Mouse (Mus musculus): ENCODE data around the gene Epha6. TPM values are rescaled to one million over a fixed set of nuclear protein-coding genes. Genes with fewer than 3 reads are reported as not detected.

The Epha6 gene
- 100 to 1,000 TPM; 209 to 210 TPM for total RNA-seq (2021)

DNA sequence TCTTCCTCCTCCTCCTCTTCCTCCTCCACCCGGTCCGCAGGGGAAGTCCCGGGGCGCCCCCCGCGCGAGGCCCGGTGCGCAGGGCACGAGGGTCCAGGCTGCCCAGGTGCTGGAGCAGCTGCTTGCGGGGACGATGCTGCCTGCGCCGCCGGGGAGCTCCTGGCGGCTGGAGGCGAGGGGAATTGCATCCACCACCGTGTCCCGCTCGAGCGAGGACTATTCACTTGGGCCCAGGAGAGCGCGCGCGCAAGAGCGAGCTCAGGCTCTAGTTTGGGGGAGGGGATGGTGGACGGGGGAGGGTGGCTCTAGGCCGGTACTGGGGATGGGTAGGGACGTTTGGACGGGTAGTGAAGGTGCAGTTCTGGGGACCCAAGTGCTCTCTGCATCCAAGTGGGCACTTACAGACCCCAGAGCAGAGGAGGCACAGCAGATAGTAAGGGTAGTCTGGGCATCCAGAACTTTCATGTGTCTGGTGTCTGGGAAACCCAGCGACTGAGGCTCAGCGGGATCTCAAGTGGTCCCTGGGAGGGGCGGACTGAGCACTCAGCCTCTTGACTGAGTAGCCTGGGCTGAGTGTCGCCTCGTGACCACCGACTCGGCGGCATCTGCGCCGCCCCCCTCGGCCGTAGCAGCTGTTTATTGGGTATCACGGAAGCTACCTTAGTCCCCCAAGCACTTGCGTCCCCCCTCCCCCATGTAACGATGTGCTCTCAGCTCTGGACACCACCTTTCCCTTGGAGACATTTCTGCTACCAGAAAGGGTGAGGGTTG, at the start of gene Epha6:
Gene Epha6, minus strand, starts transcription at position 471 of the 771 bp plus-strand sequence.
- DNase-seq, result peak; percentile 62 to 64

DNA sequence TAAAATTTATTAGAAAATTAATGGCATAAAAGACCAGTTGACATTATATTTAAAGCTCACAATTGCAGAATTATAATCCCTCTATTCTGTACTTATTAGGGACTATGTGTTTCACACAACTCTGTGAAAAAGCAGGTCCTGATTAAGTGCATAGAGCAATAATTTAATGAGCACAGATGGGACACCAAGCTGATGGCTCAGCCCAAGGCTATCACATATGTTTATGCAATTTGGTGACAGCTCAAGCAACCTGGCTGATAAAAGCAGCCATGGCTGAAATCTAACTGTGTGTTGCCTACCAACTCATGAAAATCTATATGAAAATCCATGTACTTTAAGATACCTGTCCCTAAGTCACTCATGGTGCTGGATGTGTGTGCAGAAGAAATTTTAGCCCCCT, 46.4 kb upstream of the Epha6 start:
- DNase-seq, result peak in 1 of 2 experiments; percentile 3

DNA sequence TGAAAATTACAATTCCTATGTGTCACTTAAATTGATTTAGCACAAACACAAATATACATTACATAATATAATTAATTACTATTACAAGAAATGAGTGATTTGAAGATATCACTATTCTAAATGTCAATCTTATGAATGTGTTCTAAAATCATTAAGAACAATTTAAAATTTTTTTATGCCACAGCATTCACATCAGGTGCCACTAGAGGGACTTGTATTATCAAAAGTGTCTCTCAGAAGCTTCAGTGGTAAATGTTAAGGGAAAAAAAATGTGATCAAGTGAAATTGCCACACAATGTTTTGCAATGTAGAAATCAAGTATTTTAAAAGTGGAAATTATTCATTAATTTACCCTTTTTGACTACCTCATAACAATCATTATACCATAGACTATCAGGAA, 22.8 kb upstream of the Epha6 start:
- no peak for DNase-seq

DNA sequence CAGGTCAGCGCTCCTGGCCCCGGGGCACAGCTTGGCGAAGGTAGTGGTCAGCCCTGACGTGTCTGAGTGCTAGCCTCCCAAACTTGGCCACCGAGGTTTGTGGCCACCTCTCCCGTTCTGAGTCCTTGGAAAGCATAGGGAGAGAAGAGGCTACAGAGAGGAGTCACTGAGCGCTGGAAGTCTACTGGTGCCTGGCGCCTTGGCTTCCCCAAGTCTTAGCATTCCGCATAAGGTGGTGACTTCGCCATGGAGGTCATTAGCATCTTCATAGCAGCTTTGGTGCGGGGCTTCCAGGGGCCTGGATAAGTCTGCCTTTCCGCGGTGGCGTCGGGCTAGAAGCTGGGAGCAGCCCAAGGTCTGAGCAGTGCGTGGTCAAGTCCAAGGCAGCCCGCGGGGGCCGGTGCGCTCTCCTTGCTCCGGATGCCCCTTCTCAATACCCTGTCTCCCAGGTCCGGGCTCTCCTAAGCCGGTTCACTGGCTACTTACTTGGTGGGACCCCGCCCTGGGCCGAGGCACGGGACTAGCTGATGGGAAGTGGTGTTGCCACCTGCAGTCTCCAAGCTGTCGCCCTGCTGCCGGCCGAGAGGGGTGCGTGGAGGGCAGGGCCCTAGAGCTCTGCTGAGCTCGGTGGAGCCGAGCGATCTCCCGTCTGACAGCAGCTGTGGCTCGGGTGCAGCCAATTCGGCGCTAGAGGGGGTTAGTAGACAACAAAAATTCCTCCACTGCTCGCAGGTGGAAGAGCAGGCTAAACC, 677 bp upstream of the Epha6 start:
- peak; percentile 76 to 78 for DNase-seq

DNA sequence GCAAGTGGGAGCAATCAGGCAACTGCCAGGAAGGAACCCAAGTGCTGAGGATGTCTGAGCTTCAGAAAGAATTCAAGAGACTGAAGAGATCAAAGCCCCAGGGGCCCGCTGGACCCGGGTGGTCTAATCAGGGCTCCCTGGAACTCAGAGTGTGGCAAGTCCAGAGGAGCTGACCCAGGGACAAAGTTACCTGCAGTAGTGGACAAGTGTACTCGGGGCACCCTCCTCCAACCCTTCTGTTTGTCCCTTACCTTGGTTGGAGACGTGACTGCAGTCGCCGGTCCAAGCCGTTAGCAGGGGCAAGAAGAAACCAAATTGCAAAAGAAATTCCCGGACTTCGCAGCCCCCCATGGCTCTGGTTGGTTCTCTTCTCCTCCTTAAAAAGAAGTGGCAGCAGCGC, 718 bp downstream of the Epha6 start:
- DNase-seq, result no peak

DNA sequence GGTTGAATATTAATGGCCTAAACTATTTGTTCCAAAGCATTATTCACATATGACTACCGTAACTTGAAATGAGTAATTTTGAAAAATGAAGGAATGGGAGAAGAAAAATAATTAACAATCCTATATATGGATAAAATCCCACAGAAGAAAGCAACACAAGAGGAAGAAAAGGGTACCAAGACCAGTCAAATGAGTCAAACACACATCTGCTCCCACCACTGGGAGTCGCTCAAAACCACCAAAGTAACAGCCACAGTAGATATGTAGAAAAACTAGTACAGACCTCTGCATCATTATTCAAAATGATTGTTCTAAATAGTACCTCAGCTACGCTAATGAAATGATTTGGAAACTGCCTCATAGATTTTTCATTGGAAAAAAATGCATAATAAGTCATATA, 20.0 kb downstream of the Epha6 start:
- DNase-seq, result no peak

DNA sequence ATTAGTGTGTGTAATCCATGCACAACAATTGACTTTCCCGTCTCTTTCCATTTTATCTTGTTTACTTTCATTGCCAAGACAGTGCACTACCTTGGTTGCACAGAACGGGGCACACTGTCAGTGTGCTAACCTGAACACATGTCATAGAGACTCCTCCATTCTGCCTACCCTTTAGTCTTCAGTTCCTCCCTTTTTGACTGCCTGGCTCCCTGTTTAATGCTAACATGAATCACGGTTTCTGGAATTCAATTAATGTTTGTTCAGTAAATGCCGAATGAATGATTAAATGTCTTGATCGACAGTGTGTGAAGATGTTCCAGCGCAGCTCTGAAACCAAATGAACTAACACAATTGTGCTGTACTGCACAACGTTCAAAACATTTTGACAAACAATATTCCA, 20.6 kb downstream of the Epha6 start:
- no peak for DNase-seq

DNA sequence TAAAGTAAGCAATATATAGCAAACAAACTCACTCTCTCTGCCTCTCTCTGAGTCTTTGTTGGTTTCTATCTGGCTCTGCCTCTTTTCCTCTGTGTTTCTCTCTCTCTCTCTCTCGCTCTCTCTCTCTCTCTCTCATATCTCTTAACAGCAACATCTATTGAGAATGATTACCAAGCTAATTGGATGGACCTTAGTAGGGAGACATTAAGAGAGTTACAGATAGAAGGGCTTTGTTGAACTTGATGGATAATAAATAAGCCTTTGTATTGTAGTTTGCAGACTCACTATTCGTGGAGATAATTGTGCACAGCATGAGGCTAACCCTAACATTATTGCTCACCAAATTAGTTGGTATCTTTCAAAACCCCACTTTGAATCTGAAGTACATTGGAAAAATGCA, 34.8 kb downstream of the Epha6 start:
- no peak for DNase-seq

DNA sequence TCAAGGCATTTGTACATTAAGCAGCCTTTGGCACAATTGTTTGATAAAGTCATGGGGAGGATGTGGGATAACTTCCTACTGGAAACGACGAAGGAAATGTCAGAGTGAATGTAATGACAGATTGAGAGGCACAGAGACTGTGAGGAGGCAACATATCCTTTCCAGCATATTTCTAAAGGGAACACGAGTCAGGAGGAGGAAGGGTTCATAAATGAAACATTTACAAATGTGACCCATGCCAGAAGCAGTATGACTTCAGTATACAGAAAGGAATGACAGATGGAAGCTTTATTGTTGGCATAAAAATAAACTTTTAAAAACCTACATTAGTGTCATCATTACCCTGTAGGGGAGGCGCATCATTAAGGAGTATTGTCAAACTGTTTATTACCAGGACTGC, 60.9 kb downstream of the Epha6 start:
- DNase-seq, result no peak

DNA sequence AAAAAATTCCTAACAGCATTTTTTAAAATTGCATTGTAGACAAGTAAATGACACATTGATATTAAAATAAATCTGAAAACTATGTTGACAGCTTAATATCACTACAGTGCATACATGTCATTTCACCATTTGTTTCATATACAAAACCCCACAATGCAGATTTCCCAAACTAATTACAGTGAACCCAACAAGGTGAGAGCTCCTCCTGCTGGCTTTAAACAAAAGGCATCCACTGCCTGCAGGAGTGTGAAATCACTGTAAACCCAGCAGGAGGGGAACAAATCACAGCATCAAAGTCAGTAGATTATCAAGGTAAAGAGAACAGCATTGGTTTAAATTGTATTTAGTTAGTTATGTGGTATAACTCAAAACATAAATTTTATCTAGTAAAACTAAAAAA, 67.1 kb downstream of the Epha6 start:
- no peak for DNase-seq

DNA sequence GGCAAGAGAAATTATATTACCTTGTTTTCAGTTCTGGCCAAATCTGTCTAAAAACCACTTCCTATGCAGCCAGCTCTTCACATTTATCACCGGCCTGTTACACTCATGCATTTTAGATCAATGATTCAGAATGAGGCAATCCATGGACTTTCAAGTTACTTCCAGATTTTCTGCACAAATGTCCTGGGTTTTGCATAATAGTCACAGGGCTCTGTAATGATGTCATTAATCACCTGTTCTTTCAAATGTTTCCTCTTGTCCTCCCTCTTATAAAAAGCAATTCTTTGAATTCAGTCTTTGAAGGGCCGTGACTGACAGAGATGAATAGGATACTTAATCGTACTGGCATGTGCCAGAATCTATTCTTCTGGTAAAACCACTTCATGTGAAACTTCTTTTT, 95.6 kb downstream of the Epha6 start:
- no peak for DNase-seq

DNA sequence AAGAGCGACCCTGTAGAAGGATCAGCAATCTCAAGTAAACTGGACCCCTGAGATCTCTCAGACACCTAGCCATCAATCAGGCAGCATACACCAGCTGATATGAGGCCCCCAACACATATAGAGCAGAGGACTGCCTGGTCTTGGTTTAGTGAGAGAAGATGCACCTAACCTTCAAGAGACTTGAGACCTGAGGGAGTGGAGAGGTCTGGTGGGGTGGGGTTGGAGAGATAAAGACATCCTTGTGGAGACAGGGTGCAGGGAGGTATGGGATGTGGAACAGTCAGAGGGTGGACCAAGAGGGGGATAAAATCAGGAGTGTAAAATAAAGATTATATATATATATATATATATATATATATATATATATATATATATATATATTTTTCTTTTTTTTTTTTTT, 105.8 kb downstream of the Epha6 start:
- no peak for DNase-seq

DNA sequence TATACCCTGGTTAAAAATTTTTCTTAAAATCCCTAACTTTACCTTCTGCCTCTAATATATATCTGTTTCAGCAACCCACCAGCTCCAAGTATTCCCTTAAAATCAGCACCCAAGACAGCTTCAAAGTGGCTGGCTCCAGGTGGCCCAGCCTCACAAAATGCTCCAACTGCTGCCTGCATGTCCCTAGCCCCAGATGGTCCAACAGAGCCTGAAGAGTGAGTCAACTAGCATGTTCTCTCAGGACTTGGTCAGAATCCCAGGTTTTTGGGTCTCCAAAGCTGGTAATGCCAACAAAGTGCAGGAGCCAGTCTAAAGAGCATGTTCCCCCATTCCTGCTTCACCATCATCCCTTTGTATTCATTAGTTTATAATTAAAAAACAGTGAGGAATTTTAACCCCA, 129.6 kb downstream of the Epha6 start:
- DNase-seq, result peak; percentile 44 to 48

DNA sequence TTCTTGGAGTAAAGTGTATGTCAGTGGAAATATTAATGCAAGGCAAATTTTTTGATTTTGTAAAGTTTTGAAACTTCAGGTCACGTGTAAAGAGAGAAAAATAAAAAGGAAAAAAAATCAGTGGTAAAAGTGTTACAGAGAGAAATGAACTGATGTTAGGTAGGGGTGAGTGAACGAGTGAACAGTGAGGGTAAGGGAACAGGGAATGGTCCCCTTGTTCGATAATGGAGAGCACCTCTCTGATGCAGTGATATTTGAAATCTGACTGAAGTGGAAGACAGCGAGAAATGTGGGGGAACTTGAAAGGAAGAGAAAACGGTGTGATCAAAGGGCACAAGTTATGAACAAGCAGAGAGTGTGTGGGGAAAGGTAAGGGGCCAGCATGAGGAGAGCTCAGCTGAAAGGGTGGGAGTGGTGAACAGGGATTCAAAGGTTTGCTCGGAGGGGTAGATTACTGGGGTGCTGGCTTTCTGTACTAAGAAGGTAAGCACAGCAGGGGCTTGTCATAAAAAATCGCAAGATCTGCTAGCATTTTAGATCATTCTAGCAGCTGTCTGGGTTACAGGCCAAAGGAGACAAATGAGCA, 137.0 kb downstream of the Epha6 start:
- no peak for DNase-seq

DNA sequence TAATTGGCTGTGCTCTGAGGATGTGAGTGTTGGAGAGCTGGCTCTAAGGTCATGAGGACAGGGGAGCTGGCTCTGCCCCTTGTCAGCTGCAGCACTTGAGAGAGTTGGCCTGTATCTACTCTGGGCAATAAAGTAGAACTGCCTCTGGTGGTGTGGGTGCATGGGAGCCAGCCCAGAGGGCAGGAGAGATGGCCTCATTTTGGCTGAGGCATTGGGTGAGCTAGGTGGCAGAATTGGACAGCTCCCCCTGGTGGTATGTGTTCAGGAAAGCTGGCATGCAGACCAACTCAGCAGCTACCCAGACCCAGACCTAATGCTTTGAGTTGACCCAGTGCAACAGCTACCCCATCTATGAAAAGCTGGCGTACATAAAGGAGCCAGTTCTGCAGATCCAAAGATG, 170.0 kb downstream of the Epha6 start:
- peak in 1 of 2 experiments; percentile 7 for DNase-seq

DNA sequence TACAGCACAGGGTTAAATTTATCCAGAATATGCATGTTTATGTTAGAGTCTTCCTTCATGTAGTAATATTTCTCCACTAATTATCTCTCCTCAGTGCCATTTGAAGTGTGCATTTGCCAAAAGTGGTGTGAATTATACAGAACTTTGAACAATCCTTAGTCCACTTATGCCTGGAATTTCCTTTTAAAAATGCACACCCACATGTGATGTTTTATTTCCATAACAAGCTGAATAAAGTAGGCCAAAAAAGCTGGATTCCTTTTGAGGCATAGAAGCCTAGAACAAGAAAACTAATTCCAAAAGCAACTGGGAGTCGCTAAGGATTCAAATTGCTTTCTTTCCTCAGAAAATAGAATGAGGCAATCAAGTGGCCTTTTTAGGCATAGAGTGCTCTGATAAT, 171.1 kb downstream of the Epha6 start:
- DNase-seq, result no peak

DNA sequence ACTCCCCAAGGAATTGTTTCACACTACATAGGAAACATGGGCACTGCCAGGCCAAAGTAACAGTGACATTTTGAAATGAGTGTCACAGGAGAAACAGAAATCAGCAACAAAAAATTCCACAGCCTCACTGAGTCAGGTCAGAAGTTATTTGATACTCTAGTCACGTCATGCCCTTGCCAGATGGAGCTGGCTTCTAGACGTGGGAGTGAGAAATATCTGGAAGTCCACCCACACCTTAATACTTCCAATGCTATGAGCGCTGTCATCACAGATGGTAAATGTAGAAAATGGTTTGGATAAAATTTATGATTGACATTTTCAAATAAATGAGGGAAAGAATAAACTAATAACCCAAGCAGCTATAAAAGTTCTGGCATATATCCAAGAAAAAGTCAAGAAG, 210.0 kb downstream of the Epha6 start:
- peak; percentile 54 to 60 for DNase-seq

DNA sequence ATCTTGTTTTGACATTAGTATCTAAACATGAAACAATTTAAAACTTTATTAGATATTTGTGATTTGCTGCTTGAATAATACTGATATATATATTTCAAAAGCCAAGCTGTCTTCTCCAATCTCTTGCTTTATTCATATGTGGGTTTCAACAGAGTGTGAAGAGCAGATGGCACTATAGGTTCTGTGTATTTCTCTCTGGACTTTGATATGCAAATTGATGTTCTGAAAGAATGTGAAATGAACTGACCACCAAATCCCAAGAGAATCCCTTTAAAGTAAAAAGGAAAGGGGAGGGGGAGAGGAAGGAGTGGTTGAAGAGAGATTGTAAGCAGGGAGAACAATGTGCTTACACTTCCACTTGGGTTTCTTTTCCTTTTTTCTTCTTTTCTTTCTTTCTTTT, 212.4 kb downstream of the Epha6 start:
- DNase-seq, result no peak

DNA sequence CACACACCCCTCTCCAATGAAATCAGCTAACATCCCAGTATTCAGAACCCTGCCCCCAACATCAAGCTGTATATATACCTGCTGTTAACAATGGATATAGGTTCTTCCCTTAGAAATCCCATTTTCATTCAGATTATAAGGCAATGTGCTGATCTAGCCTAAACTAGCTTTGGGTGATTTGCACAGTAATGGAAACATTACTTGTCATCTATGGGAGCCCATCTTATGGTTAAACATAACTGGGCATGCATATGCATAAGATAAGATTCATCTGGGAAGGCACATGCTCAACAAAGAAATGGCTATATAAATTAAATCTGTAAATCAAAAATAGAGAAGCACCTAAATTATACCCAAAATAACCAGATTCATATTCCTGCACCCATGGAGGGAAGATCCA, 230.2 kb downstream of the Epha6 start:
- DNase-seq, result no peak

DNA sequence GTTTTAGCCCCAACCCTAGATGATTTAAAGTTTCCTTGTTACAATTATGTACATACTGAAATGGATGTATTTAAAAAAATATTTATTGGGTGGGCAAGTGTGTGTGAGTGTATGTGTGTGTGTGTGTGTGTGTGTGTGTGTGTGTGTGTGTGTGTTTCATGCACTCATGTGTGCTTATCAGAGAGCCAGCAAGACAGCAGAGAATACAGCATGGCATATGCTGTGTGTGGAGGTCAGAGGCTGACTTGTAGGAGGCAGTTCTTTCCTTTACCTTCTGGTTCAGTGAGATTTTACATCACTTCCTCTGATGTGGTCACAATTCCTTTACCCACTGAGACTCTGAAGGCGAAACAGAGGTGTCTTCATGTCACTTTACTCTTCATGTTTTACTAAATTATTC, 321.4 kb downstream of the Epha6 start:
- DNase-seq, result no peak

DNA sequence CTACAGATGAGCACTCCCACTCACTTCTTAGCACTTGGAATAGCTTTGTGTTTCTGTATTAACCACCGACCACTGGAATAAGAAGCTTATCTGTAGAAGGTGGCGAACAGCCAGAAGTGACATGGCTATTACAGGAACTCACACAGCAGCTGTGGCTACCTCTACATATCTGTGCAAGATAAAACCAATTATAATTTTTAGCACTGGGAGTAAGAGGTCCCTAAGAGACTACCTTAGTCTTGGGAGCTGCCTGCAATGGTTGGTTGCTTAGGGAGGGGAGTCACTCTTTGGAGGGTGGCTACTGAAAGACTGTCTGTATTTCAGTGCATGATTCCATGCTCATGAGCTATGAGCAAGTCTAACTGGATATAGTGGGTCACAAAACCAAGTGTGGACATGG, 331.2 kb downstream of the Epha6 start:
- DNase-seq, result no peak

DNA sequence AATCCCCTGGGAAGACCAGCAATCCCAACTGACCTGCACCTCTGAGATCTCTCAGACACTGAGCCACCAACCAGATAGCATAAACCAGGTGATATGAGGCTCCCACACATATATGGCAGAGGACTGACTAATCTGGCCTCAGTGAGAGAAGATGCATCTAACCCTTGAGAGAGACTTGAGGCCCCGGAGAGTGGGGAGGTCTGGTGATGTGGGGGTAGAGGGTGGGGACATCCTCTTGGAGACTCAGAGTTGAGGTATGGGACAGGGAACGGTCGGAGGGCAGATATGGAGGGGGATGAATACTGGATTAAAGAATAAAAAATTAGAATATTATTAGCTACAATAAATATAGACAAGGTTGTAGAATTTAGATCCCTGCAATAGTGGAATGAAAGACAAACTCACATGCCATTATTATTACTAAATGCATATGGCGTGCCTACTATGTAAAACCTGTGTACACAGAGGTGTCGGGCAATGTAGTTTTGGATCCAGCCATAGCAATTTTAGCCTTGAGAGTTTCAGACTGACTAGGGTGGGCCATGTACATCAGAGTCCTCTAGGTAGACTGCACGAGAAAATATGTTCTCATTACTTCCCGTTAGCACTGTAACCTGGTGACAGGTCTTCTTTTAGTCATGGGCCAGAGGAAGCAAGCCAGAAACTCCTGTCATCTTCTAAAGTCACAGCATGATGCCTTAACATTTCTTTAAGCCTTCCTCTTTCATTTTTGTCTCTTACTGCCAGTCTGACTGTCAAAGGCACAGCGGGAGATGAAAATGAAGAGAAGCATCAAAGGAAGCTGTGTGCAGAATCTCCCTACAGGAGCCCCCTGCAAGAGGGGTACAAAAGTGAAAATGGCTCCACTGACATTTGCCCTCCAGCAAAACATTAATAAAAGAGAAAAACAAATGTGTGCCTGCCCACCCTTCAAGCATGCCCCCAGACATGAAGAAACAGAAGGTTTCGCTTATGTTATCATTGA, 338.7 kb downstream of the Epha6 start:
- no peak for DNase-seq
